Mouse (Mus musculus) urinary bladder, postnatal 36 days (tissue): Measurements from ENCODE around the gene Zbtb7b.

Source experiments
- DNase-seq, 2 experiments: peaks; one replicate each; pipeline ENCODE4 v3.0.0; 2022; ENCODE audit warnings: low spot score in 2 of 2, mixed read lengths in 1 of 2

The Zbtb7b gene

GRCm38 (mm10) chr3:89365486-89366414, 28.8 kb downstream of the Zbtb7b start:
- no peak for DNase-seq

DNA sequence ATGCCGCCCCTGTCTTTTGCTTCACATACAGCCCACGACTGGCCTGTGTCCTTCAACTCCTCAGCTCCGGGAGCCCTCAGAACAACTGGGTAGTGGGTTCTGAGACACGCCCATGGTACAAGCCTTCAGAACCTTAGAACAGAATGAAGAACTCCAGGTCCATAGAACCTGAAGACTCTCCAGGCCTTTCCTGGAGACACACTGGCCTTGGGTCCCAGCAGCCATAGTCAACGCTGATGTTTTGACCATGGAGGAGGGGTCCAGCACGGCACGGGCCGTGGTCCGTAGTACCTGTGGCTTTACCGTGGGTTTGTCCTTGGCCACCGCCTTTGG, 29.5 kb downstream of the Zbtb7b start, which contains the start of gene Dcst1:
Gene Dcst1 (minus strand): TSS at position 101 of the 333 bp plus-strand sequence.
- no peak for DNase-seq

DNA sequence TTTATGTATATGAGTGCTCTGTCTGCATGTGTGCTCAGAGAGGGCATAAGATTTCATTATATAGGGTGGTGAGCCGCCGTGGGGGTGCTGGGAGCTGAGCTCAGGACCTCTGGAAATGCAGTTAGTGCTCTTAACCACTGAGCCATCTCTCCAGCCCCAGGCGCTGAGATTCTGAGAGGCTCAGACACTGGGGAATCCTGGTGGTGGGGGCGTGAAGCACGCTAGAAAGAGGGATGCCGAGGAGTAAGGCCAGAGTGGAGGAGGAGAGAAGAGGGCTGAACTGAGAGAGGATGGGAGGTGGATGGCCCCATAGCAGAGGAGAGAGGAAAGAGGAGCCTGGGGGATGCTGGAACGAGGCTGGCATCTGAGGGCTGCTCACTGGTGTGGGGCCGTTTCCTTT, 29.9 kb downstream of the Zbtb7b start:
- DNase-seq = no peak

- no peak for DNase-seq
Measured at GRCm38 (mm10) chr3:89361675-89362074, 32.9 kb downstream of the Zbtb7b start, which contains the start of gene Dcst2. TSS of gene Dcst2 (plus strand) at chr3:89361975.

DNA sequence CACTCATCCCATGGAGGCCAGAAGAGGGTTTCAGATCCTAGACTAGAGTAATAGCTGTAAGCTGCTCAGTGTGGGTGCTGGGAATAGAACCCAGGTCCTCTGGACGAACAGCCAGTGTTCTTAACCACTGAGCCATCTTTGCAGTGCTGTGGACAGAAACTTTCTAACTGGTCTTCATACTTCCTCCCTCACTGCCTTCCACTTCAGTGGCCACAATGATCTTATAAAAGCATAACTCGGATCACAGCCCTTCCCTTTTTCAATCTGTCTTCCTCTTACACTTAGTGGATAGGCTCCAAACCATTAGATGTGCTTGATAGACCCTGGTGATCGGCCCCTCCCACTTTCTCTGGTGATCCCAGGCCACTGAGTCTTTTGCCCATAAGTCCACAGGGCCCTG, 34.3 kb downstream of the Zbtb7b start:
- no peak for DNase-seq

- no peak for DNase-seq
Measured at GRCm38 (mm10) chr3:89359630-89360029, 34.9 kb downstream of the Zbtb7b start.

GRCm38 (mm10) chr3:89356029-89356428, 38.5 kb downstream of the Zbtb7b start:
- DNase-seq = no peak

- DNase-seq = no peak
Measured at GRCm38 (mm10) chr3:89355512-89355902, 39.1 kb downstream of the Zbtb7b start.

DNA sequence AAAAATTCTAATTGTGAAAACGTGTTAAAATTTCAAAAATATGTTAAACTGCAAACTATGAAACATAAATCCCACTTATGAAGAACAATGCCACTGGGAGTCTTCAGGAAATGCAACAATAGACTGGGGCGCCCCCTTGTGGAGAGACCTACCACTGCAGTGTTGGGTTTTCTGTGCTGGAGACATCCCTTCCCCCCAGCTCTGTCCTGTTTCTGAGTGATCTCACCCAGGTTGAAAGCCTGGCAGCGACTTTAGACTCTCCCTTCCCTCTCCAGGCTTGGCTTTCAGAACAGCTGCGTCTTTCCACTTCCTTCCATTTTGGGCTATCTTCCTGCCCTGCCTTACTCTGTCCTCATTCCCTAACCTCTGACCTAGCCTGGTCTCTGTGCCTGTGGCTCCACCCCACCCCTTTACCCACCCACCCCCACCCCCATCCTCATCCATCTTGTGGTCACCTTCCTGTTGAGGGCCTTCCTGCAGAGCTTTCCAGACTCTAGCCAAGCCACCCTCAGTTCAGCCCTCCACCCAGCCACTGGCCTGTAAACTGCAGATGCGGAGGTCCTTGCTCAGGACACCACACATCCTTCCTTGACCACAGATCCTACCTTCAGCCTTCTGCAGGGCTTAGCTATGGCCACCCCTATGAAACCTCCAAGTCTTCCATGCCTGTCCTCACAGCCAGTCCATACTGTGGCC, 39.6 kb downstream of the Zbtb7b start:
- peak; percentile 80 to 86 for DNase-seq

DNA sequence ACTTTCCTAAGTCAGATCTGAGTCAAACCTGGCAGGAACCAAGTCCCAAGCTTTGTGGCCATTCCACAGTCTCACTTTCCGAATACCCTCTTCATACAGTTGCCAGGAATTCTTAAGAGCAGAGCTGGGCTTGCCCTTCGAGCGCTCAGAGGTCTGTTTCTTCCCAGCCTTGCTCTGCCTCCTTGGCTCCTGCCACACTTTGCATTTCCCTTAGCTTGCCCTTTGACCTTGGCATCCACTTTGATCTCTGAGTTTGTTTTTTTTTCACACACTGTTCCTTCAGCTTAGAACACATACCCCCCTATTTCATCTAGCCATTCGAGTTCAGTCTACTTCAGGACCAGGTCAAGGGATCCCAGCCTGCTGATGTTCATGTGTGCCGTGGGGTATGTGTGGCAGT, 43.3 kb downstream of the Zbtb7b start:
- DNase-seq = no peak

DNA sequence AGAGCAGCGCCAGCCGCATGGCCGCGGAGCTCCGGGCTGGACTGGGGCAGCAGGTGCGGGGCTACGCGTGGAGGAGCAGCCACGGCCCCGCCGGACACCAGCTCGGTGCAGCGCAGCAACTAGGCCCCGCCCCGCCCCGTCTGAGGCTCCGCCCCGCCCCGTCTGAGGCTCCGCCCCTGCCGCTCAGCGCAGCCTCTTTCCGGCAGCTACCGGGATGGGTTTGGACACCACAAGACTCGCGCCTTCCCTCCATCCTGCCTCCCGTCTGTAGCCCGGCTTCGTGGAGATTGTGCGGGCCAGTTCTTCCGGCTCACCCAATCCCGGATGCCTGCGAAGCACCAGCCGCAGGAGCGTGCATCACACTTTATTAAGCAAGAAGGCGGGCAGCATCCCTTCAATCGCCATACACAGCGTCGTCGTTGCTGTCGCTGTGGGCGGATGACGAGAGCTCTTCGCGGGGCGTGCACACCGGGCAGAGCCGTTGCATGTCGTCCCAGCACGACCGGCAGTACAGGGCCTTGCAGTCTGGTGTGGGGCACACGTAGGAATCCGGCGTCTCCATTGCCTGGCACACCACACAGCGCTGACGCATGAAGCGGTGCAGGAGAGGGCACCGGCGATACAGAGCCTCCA, 44.6 kb downstream of the Zbtb7b start, which contains the start of gene Adam15:
Gene Adam15 (minus strand): TSS at position 128 of the 633 bp plus-strand sequence.
- DNase-seq = peak; percentile 88 to 91

DNA sequence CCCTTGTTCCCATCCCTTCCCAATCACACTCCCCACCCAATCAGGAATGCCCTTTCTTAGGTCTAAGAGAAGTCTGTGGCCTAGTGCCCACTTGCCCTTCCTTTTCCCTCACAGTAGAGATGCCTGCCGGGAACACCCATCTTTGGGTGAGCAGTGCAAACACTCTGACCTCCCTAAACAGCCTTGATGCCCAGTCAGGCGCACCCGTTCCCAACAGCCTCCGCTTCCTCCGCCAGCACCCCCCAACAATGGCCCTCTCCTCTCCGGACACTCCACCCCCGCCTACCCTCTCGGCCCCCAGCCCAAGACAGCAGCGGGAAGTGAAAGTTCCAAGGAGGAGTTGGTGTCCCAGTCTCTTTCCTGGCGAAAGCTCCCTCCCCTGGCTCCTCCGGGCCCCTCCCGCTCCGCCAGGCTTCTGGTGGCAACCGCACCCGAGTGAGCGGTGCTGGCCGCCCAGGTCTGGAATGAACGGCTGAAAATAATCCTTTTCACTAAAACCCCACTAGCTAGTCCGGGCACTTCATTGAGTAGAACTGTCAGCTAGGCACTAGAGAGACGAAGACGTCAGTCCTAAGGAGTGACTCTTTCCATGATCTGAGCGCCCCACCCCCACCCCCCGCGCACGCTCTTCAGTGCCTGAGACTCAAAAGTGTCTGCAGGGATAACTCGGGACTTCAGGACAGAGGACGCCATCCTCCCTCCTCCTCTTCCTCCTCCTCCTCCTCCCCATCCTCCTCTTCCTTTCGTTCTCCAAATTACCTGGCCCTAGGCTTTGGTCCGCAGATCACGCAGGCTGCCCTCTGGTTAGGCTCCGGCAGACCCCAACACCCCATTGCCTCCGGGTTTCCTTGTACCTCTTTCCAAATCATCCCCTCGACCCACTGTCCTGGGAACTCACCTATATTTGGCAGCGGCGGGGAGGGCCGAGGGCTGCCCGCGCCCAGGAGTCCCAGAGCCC, 45.4 kb downstream of the Zbtb7b start:
- peak; percentile 26 to 59 for DNase-seq

GRCm38 (mm10) chr3:89347916-89348315, 46.7 kb downstream of the Zbtb7b start:
- peak in 1 of 2 experiments; percentile 35 for DNase-seq

- DNase-seq = no peak
Measured at GRCm38 (mm10) chr3:89346815-89347540, 47.6 kb downstream of the Zbtb7b start.

DNA sequence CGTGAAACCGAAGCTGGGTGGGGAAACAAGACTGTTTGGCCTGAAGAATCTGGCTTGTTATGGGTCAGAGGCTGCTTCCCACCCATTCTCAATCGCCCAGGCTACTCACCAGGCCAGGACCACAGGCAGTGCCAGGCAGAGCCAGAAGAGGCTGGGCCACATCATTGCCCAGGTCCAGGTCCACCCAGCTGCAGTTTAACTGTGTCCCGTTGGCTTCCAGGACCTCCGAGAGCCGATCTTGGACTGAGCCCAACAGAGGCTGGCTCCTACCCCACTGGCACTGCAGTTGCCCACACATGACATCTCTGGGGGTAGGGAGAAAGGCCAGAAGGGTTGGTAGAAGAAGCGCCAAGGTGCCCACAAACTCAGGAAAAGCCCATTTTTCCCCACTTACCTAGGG, 51.3 kb downstream of the Zbtb7b start:
- no peak for DNase-seq

DNA sequence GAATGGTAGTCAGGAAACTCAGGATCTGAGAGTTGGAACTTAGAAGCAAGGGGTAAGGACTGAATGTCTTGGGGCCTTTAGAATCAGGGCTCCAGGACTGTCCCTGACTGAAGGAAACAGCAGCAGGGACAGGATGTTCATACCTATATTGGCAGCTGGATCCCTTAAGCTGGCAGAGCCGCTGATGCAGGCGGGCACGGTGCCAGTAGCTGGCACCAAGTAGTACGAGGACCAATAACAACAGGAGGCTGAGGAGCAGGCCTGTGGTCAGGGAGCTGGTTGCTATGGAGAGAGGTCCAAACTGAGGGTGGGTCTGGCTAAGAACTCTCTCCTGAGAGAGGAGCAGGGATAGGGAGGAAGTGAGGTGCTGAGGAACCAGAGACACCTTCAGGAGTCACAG, 52.8 kb downstream of the Zbtb7b start:
- DNase-seq = no peak

- peak; percentile 60 to 64 for DNase-seq
Measured at GRCm38 (mm10) chr3:89340465-89340864, 54.1 kb downstream of the Zbtb7b start.

- DNase-seq = peak; percentile 58 to 72
Measured at GRCm38 (mm10) chr3:89339416-89339815, 55.2 kb downstream of the Zbtb7b start.

DNA sequence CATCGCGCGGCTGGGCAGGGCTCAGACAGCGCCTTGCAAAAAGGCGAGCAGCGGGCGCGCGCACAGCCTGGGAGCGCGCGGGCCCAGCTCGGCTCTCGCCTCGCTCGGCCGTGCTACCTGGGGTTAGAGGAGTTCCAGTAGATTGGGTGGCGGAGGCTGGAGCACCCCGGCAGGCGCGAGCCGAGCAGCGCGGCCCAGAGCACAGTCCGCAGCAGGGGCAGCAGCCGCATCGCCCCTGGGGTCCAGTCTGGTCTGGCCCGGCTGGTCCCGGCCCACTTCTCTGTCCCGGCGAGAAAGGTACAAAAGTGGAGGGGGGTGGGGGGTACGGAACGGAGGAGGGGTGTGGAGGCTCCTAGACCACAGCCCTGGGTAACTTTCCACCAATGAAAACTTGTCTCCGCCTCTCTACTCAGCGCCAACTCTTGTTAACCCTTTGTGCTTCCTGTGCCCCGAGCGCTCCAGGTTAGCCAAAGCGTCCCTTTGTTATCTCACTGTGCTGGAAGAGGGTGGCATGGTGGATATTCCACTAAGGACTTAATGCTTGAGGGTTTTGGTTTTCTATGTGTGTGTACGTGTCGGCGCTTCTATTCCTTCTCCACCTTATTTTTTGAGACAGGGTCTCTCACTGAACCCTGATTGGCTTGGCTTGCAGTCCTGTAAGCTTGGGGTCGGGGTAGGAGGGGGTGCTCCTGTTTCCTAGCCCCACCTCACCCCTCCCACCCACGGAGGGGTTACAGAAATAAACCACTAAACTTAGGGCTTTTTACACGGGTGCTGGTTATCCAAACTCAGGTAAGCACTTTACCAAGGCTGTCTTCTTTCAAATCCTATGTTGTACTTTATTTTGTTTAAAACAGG, 56.6 kb downstream of the Zbtb7b start, which contains the start of gene Efna4:
Gene Efna4 (minus strand): TSS at position 308 of the 858 bp plus-strand sequence.
- peak in 1 of 2 experiments; percentile 48 for DNase-seq
